Mouse (Mus musculus) limb, embryonic 13.5 days (tissue): ENCODE data around the gene Rcc1. TPM values are rescaled to one million over a fixed set of nuclear protein-coding genes. Genes with fewer than 3 reads are reported as not detected.
A peak's percentile ranks its signal among the peaks of the same experiment; 100 is the strongest.
"Not testable (repeated sequence)": the region's sequence is repeated elsewhere in the genome, so short reads cannot be mapped to it uniquely, and the experiment has no call there.

Experiments
- ATAC-seq: fragments of 200-750 bp; cut with Nextera tagmentation; 2 replicates; pipeline ENCODE4 v1.8.0; 2017; ENCODE audit warnings: low read depth, moderate number of reproducible peaks, moderate TSS enrichment; ENCODE audit not compliant: low FRiP score
- H3K27ac ChIP-seq: fragments of 300-500 bp; sonication (generic); 2 replicates; pipeline ENCODE4 v1.5.1; 2015; ENCODE audit warnings: inconsistent platforms, mild to moderate bottlenecking, moderate library complexity
- H3K27me3 ChIP-seq: fragments of 300-500 bp; sonication (generic); 2 replicates; pipeline ENCODE4 v1.6.1; 2015; ENCODE audit warnings: mild to moderate bottlenecking, inconsistent platforms
- H3K36me3 ChIP-seq: fragments of 300-500 bp; sonication (generic); 2 replicates; pipeline ENCODE4 v1.6.1; 2015; ENCODE audit warnings: inconsistent platforms, mild to moderate bottlenecking, moderate library complexity
- H3K4me1 ChIP-seq: fragments of 300-500 bp; sonication (generic); 2 replicates; pipeline ENCODE4 v1.6.1; 2015; ENCODE audit warnings: inconsistent platforms
- H3K4me2 ChIP-seq: fragments of 300-500 bp; sonication (generic); replicated peaks from 2 replicates; pipeline ENCODE4 v1.6.1; 2015; ENCODE audit warnings: inconsistent platforms, mild to moderate bottlenecking, moderate library complexity
- H3K4me3 ChIP-seq: fragments of 300-500 bp; sonication (generic); 2 replicates; pipeline ENCODE4 v1.5.1; 2015; ENCODE audit warnings: moderate library complexity, mild to moderate bottlenecking, inconsistent platforms
- H3K9ac ChIP-seq: fragments of 300-500 bp; sonication (generic); 2 replicates; pipeline ENCODE4 v1.6.1; 2015; ENCODE audit warnings: mild to moderate bottlenecking, inconsistent platforms
- H3K9me3 ChIP-seq: fragments of 300-500 bp; sonication (generic); 2 replicates; pipeline ENCODE4 v1.6.1; 2016; ENCODE audit warnings: inconsistent platforms
- WGBS: fragments of 180-500 bp; shearing (Covaris S2); methylation state at CpG from one replicate; pipeline ENCODE4 v1.1.7; 2015; 5-methylcytosine and 5-hydroxymethylcytosine counted together
- polyA plus RNA-seq: library from polyadenylated mRNA; unstranded; fragments of >200 nt; fragmentation: Nextera tagmentation; extraction: Ambion mirVana; gene quantifications from 2 replicates; pipeline ENCODE4 v1.2.1, GENCODE M21; 2015

Gene Rcc1
- polyA plus RNA-seq, 1 experiment from 2014 or later: 83.0 TPM

DNA sequence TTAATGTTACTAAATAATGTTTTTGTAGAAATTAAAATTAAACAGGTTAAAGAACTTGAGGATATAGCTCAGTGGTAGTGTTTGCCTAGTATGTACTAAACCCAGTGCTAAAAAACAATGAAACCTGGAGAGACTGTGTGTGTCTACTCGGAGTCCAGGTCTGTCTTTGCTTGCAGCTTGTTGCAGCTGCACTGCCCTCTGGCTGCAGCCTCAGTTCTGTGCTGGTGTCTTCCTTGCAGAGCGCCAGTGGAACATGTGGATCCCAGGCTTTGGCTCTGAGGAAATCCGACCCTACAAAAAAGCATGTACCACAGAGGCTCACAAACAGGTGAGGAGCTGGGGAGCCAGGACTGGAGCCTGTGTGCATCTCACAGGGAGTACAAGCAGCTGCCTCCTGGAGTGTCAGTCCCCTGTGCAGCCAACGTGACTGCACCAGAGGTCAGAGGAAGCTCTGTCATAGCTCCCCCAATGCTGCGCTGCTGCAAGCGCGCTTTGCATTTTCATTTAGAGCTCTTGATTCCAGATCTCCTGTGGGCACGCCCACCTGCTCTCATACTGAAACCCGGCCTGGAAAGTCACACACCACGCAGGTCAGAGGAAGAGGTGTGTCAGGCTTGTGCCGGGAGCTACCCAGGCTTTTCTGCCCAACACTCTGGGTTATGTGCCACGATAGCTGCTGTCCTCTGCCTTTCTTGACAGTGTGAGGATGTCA, 61.6 kb downstream of the Rcc1 start:
- Histone ChIP-seq H3K4me2 (no peak overlapping the region), H3K36me3 (peaks cover 45% of the 10 kb centered on the region), H3K9me3 (peaks cover 7% of the 10 kb centered on the region; the same call in 1 of the 2 replicates), H3K4me1 (no peaks in the 10 kb centered on the region), H3K27me3 (no peaks in the 10 kb centered on the region), H3K9ac (no peak overlapping the region; the same call in 1 of the 2 replicates), H3K27ac (no peak overlapping the region), H3K4me3 (no peak overlapping the region)
- ATAC-seq: no peak
- 78% methylated on average over 12 of the region's 12 CpGs for WGBS

DNA sequence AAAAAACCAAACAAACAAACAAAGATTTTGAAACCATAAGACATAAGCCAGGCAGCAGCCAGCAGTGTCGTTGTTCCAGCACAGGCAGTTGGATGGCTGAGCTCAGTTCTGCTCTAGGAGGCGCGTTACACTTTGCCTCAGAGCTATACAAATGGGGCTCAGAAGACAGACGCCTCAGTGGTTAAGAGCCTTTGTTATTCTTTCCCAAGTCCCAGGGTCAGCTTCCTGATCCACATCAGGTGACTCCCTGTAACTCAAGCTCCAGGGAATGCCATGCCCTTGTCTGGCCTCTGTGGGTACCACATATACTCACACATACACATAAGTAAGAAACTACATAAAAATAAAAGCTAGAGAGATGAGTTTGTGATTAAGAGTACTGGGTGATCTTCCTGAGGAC, 62.3 kb downstream of the Rcc1 start:
- Histone ChIP-seq H3K27me3 (no peaks in the 10 kb centered on the region), H3K9ac (no peak overlapping the region), H3K4me2 (no peak overlapping the region), H3K9me3 (peaks cover 7% of the 10 kb centered on the region; the same call in 1 of the 2 replicates), H3K4me3 (no peak overlapping the region), H3K36me3 (peaks cover 52% of the 10 kb centered on the region), H3K4me1 (no peaks in the 10 kb centered on the region), H3K27ac (no peak overlapping the region)
- no peak for ATAC-seq
- WGBS: 96% methylated on average over 4 of the region's 4 CpGs

DNA sequence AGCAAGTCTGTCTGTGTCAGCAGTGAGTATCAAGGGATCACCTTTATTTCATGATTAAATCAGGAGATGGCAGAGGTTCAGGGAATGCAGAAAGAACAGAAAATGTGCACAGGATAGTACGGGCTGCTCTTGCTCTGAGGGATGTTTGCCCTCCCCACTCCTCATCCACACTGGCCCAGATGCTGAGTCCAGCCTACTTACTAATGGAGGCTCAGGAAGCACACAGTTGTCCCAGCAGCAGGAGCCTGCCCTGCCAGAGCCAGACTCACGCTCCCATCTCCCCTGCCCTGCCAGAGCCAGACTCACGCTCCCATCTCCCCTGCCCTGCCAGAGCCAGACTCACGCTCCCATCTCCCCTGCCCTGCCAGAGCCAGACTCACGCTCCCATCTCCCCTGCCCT, 64.6 kb downstream of the Rcc1 start:
- H3K4me3 ChIP-seq, H3K27me3 ChIP-seq, H3K9me3 ChIP-seq, H3K4me1 ChIP-seq, H3K4me2 ChIP-seq, ATAC-seq, H3K27ac ChIP-seq: not testable (repeated sequence)
- H3K36me3 ChIP-seq: peaks cover 62% of the 10 kb centered on the region
- WGBS: 86% methylated on average over 3 of the region's 5 CpGs
- H3K9ac ChIP-seq: 0 out of 2 replicates have a peak overlapping the region, but pooled peaks have one; percentile 25

Other genes starting within 250 kb of the Rcc1 start
- 0.31 and 0.43 TPM in 2 replicates for gene Oprd1, start 209.1 kb downstream of the Rcc1 start, polyA plus RNA-seq
- 126 and 127 TPM in 2 replicates for gene Ythdf2, start 141.3 kb downstream of the Rcc1 start, polyA plus RNA-seq
- gene Gmeb1, start 92.0 kb downstream of the Rcc1 start, polyA plus RNA-seq: 42.1 and 45.3 TPM in 2 replicates
- gene Taf12, start 79.2 kb downstream of the Rcc1 start, polyA plus RNA-seq: 50.6 and 55.6 TPM in 2 replicates
- gene Rab42, start 50.2 kb downstream of the Rcc1 start, polyA plus RNA-seq: 1.7 and 1.9 TPM in 2 replicates
- 81.2 and 82.4 TPM in 2 replicates for gene Trnau1ap, start 24.1 kb downstream of the Rcc1 start, polyA plus RNA-seq
- 21.9 and 22.0 TPM in 2 replicates for gene Phactr4, start 68.9 kb upstream of the Rcc1 start, polyA plus RNA-seq
- 28.3 and 32.1 TPM in 2 replicates for gene Med18, start 110.3 kb upstream of the Rcc1 start, polyA plus RNA-seq
- 8.1 and 9.2 TPM in 2 replicates for gene Sesn2, start 156.9 kb upstream of the Rcc1 start, polyA plus RNA-seq
- gene Atpif1, start 180.1 kb upstream of the Rcc1 start, polyA plus RNA-seq: 936 and 950 TPM in 2 replicates
- gene Dnajc8, start 181.9 kb upstream of the Rcc1 start, polyA plus RNA-seq: 169 and 172 TPM in 2 replicates
- gene Ptafr, start 210.5 kb upstream of the Rcc1 start, polyA plus RNA-seq: 0.50 and 0.63 TPM in 2 replicates